Mouse (Mus musculus) central nervous system, embryonic 18 days (tissue): ENCODE results near the gene H1fx. TPM values are rescaled to one million over a fixed set of nuclear protein-coding genes. Genes with fewer than 3 reads are reported as not detected.

ENCODE experiments used
- polyA plus RNA-seq: library from polyadenylated mRNA; depleted of rRNA; stranded (reverse); fragments of >200 nt; gene quantifications from 2 replicates; pipeline ENCODE4 v1.2.3, GENCODE M21; 2012; rRNA removed

H1fx gene
- polyA plus RNA-seq: 72.2 and 90.4 TPM in 2 replicates

DNA sequence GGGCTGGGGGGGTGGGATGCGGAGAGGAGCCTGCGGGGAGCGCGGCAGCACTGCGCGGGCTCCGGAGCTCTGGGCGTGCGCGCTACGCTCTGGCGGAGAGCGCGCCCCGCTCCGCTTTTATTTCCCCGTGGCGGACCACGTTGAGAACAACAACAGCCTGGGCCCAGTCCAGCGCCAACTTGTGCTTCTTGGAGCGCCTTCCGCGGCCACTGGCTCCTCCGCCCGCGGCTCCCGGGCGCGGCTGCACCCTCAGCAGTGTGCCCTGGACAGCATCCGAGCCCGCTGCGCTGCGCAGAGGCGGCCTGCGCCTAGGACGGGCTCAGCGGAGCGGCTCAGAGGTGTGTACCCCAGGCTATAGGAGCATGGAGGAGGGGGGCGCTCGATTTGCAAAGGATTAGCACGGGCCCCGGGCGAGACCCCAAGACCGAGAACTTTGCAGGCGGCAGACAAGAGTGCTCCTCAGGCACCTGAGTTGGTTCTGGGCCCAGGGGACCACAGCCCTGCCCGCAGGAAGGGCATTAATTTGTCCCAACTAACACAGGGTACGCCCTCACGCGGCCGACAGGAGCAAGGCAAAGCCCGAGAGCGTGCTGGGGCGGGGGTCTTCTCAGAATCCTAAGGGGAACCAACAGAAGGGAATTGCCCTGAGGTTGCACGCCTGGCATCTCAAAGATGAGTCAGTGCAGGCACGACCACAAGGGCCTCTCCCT, at the start of gene H1fx:
H1fx (minus strand) TSS at position 91 of the 710 bp plus-strand sequence.

Other genes starting within 250 kb of the H1fx start
- gene Gp9, start 203.6 kb downstream of the H1fx start, polyA plus RNA-seq: 0.15 TPM in 1 of 2 replicates, not detected in the other
- gene Rab43, start 169.5 kb downstream of the H1fx start, polyA plus RNA-seq: 13.4 and 13.8 TPM in 2 replicates
- 6.0 and 8.7 TPM in 2 replicates for gene Gm45140, start 145.8 kb downstream of the H1fx start, polyA plus RNA-seq
- gene Isy1, start 142.8 kb downstream of the H1fx start, polyA plus RNA-seq: 32.0 and 38.4 TPM in 2 replicates
- 263 and 285 TPM in 2 replicates for gene Cnbp, start 130.5 kb downstream of the H1fx start, polyA plus RNA-seq
- 113 and 116 TPM in 2 replicates for gene Copg1, start 93.8 kb downstream of the H1fx start, polyA plus RNA-seq
- 41.5 and 42.1 TPM in 2 replicates for gene Hmces, start 67.7 kb downstream of the H1fx start, polyA plus RNA-seq
- 318 and 321 TPM in 2 replicates for gene Rab7, start 63.6 kb upstream of the H1fx start, polyA plus RNA-seq
- 206 and 226 TPM in 2 replicates for gene Rpn1, start 102.8 kb upstream of the H1fx start, polyA plus RNA-seq
- 3.8 and 4.2 TPM in 2 replicates for gene Gata2, start 212.3 kb upstream of the H1fx start, polyA plus RNA-seq
- not detected in 2 replicates for gene Dnajb8, start 240.6 kb upstream of the H1fx start, polyA plus RNA-seq